Mouse (Mus musculus) stomach, embryonic 16.5 days (tissue): ENCODE measurements around the gene Arid3c. TPM values are rescaled to one million over a fixed set of nuclear protein-coding genes. Genes with fewer than 3 reads are reported as not detected.

Experiments
- ATAC-seq: fragments of 200-750 bp; cut with Nextera tagmentation; 2 replicates; pipeline ENCODE4 v1.8.0; 2017; ENCODE audit warnings: moderate number of reproducible peaks, moderate TSS enrichment; ENCODE audit not compliant: insufficient read depth, low FRiP score
- H3K27ac ChIP-seq: fragments of 300-500 bp; sonication (generic); 2 replicates; pipeline ENCODE4 v1.5.1; 2014; ENCODE audit warnings: low read length
- H3K27me3 ChIP-seq: fragments of 300-500 bp; sonication (generic); 2 replicates; pipeline ENCODE4 v1.6.1; 2014; ENCODE audit warnings: low read length, control low read depth, mixed read lengths; ENCODE audit not compliant: control insufficient read depth, insufficient read depth
- H3K36me3 ChIP-seq: fragments of 300-500 bp; sonication (generic); 2 replicates; pipeline ENCODE4 v1.6.1; 2014; ENCODE audit warnings: low read length; ENCODE audit not compliant: control insufficient read depth, insufficient read depth
- H3K4me1 ChIP-seq: fragments of 300-500 bp; sonication (generic); 2 replicates; pipeline ENCODE4 v1.6.1; 2014; ENCODE audit warnings: low read length, control low read depth, mixed read lengths; ENCODE audit not compliant: control insufficient read depth, insufficient read depth
- H3K4me2 ChIP-seq: fragments of 300-500 bp; sonication (generic); 2 replicates; pipeline ENCODE4 v1.6.1; 2014; ENCODE audit warnings: low read depth, low read length, mixed read lengths
- H3K4me3 ChIP-seq: fragments of 300-500 bp; sonication (generic); replicated peaks from 2 replicates; pipeline ENCODE4 v1.5.1; 2014; ENCODE audit warnings: mild to moderate bottlenecking, low read length
- H3K9ac ChIP-seq: fragments of 300-500 bp; sonication (generic); 2 replicates; pipeline ENCODE4 v1.6.1; 2014; ENCODE audit warnings: low read length
- H3K9me3 ChIP-seq: fragments of 300-500 bp; sonication (generic); replicated peaks from 2 replicates; pipeline ENCODE4 v1.6.1; 2016; ENCODE audit warnings: low read length, control low read depth; ENCODE audit not compliant: control insufficient read depth
- WGBS: fragments of 180-500 bp; shearing (Covaris S2); extraction: QIAGEN DNeasy Blood & Tissue Kit; methylation state at CpG from one replicate; pipeline ENCODE4 v1.1.7; 2014; 5-methylcytosine and 5-hydroxymethylcytosine counted together
- polyA plus RNA-seq: library from polyadenylated mRNA; unstranded; fragments of >200 nt; fragmentation: Nextera tagmentation; extraction: Ambion mirVana; gene quantifications from 2 replicates; pipeline ENCODE4 v1.2.1, GENCODE M21; 2015

The Arid3c gene
- polyA plus RNA-seq, 1 experiment from 2014 or later, result not detected

- Histone ChIP-seq H3K4me1 (peaks cover 15% of the 10 kb centered on the region), H3K9ac (no peak overlapping the region), H3K4me3 (no peak overlapping the region), H3K27me3 (no peaks in the 10 kb centered on the region), H3K9me3 (no peaks in the 10 kb centered on the region), H3K36me3 (no peaks in the 10 kb centered on the region; the same call in 1 of the 2 replicates), H3K4me2 (no peak overlapping the region), H3K27ac (peak overlapping the region; percentile 15; the same call in 1 of the 2 replicates)
- WGBS, result 60% methylated on average over 1 of the region's 1 CpGs
- ATAC-seq, result no peak
These were observed 7.3 kb upstream of the Arid3c start for GRCm38 (mm10) chr4:41738256-41738603.

- no peaks in the 10 kb centered on the region; the same call in 1 of the 2 replicates for H3K36me3 ChIP-seq
- H3K4me1 ChIP-seq, result peaks cover 15% of the 10 kb centered on the region
- no peak overlapping the region for H3K9ac ChIP-seq
- ATAC-seq, result peak; percentile 54; the same call in 1 of the 2 replicates
- no peak overlapping the region for H3K4me3 ChIP-seq
- no peaks in the 10 kb centered on the region for H3K9me3 ChIP-seq
- peaks cover 4% of the 10 kb centered on the region; the same call in 1 of the 2 replicates for H3K27me3 ChIP-seq
- H3K27ac ChIP-seq, result peak overlapping the region; percentile 15; the same call in 1 of the 2 replicates
- no peak overlapping the region for H3K4me2 ChIP-seq
- 32% methylated on average over 8 of the region's 8 CpGs for WGBS
These were observed 6.8 kb upstream of the Arid3c start for GRCm38 (mm10) chr4:41737602-41738255.

- Histone ChIP-seq H3K9ac (no peak overlapping the region), H3K4me3 (no peak overlapping the region), H3K36me3 (no peaks in the 10 kb centered on the region), H3K9me3 (no peaks in the 10 kb centered on the region), H3K4me1 (peaks cover 17% of the 10 kb centered on the region), H3K27ac (no peak overlapping the region), H3K4me2 (no peak overlapping the region), H3K27me3 (peaks cover 77% of the 10 kb centered on the region)
- ATAC-seq, result no peak
- 17% methylated on average over 20 of the region's 20 CpGs for WGBS
These were observed 3.9 kb downstream of the Arid3c start for GRCm38 (mm10) chr4:41726826-41727621.

DNA sequence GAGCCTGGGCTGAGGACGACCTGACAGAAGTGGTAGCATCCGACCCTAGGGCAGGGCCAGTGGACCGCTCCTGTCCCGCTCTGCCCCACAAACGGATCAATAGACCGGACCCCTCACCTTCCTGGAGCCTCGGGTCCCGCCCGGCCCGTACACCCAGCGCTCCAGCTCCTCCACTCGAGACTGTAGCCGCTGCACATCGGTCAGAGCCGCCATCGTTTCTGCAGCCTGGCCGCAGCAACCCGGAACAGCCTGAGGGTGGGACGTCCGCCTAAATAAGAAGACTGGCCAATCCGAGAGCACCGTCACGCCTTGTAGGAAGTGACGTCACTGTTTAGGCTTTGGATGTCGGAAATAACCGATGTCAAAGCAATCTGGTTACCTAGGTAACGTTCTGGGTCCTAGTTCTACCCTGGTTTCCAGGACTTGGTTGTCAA lies 8.0 kb downstream of the Arid3c start, which contains the start of gene Dctn3:
Gene Dctn3 (minus strand): TSS at position 253 of the 434 bp plus-strand sequence.
- peak within 1 kb of the TSS; percentile 93 for H3K9ac ChIP-seq
- H3K27ac ChIP-seq, result no peak within 1 kb of the TSS
- under 1% methylated on average over 27 of the region's 27 CpGs for WGBS
- H3K36me3 ChIP-seq, result 0 out of 2 replicates have a peak, but pooled peaks cover 8% of the 10 kb centered on the region
- H3K4me1 ChIP-seq, result peaks cover 14% of the 10 kb centered on the region
- H3K4me3 ChIP-seq, result peak within 1 kb of the TSS; percentile 83
- H3K27me3 ChIP-seq, result peaks cover 44% of the 10 kb centered on the region
- H3K4me2 ChIP-seq, result peak within 1 kb of the TSS; percentile 90
- H3K9me3 ChIP-seq, result no peaks in the 10 kb centered on the region
- peak; percentile 96 for ATAC-seq

GRCm38 (mm10) chr4:41716834-41717233 lies 14.1 kb downstream of the Arid3c start:
- Histone ChIP-seq H3K27me3 (no peaks in the 10 kb centered on the region), H3K4me3 (no peak overlapping the region), H3K9me3 (no peaks in the 10 kb centered on the region), H3K36me3 (peaks cover 15% of the 10 kb centered on the region; the same call in 1 of the 2 replicates), H3K4me1 (peaks cover 10% of the 10 kb centered on the region), H3K27ac (no peak overlapping the region), H3K4me2 (no peak overlapping the region), H3K9ac (no peak overlapping the region)
- ATAC-seq, result no peak
- 67% methylated on average over 6 of the region's 6 CpGs for WGBS

DNA sequence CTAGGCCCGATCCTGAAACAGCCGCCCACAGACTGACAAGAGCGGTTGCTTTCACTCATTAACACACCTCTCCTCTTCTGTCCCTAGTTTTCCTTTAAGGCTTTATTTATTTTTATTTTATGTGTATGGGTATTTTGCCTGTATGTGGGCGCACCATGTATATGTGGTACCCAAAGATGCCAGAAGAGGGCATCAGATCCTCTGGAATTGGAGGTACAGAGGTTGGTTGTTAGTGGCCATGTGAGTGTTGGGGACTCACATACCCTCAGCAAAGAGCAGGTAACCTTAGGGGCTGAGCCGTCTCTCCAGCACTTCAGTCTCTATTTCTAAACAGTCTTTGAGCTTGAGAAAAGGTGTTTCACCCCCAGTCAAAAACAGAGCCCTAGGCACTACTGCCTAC lies 15.3 kb downstream of the Arid3c start:
- no peak for ATAC-seq
- WGBS, result 85% methylated on average over 5 of the region's 5 CpGs
- H3K36me3 ChIP-seq, result peaks cover 15% of the 10 kb centered on the region; the same call in 1 of the 2 replicates

DNA sequence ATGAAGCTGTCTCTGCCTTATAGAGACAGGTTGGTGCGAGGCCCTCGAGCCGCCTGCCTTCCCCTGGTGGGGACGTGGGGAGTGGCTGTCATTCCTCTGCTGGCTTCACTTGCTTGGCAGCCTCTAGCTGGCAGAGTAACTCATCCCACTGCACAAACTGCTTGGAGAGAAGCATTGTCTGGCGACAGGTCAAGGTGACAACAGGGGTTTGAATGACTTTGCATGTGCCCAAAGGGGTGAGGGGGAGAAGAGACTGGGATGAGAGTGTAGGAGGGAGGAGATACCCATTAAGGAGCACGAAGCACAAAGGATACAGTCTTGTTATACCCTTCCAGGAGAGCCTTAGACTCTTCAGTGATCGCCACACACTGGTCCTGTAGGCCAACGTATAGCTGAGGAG lies 15.9 kb downstream of the Arid3c start:
- H3K27ac ChIP-seq, result no peak overlapping the region
- H3K27me3 ChIP-seq, result no peaks in the 10 kb centered on the region
- H3K9ac ChIP-seq, result no peak overlapping the region
- H3K4me2 ChIP-seq, result no peak overlapping the region
- 69% methylated on average over 8 of the region's 8 CpGs for WGBS
- no peaks in the 10 kb centered on the region for H3K9me3 ChIP-seq
- no peak for ATAC-seq
- H3K4me1 ChIP-seq, result peaks cover 14% of the 10 kb centered on the region
- no peak overlapping the region for H3K4me3 ChIP-seq
- H3K36me3 ChIP-seq, result peaks cover 15% of the 10 kb centered on the region; the same call in 1 of the 2 replicates

More for the DNA sequence above, 15.3 kb downstream of the Arid3c start:
- Histone ChIP-seq H3K9me3 (no peaks in the 10 kb centered on the region), H3K27ac (no peak overlapping the region), H3K4me3 (no peak overlapping the region), H3K9ac (no peak overlapping the region), H3K4me1 (peaks cover 14% of the 10 kb centered on the region), H3K27me3 (no peaks in the 10 kb centered on the region), H3K4me2 (no peak overlapping the region)

DNA sequence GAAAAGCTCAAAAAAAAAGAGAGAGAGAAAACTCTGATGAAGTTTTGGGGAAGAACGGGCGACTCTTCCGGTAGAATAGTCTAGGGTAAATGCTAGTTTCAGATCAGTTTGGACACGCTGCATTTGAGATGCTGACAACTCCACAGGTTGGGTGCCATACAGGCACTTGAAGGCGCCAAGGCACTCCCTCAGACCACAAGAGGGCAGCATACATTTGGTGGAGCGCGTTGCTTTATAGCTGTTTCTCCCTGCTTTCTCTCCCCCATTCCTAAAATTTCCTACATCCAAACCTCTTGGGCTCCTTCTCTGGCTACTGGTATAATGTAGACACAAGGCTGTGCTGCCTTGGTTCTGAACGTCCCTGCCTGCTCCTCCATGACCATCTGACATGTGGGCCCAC lies 16.7 kb downstream of the Arid3c start:
- no peak overlapping the region for H3K27ac ChIP-seq
- peaks cover 14% of the 10 kb centered on the region for H3K4me1 ChIP-seq
- peak overlapping the region; percentile 90 for H3K4me3 ChIP-seq
- no peak overlapping the region for H3K9ac ChIP-seq
- H3K27me3 ChIP-seq, result no peaks in the 10 kb centered on the region
- WGBS, result 16% methylated on average over 8 of the region's 8 CpGs
- H3K36me3 ChIP-seq, result peaks cover 11% of the 10 kb centered on the region; the same call in 1 of the 2 replicates
- H3K9me3 ChIP-seq, result no peaks in the 10 kb centered on the region
- no peak for ATAC-seq
- peak overlapping the region; percentile 91 for H3K4me2 ChIP-seq
